Mouse (Mus musculus) G1E (cell line): ENCODE measurements around the gene Gm45623.

Experiments
- CTCF ChIP-seq: IDR thresholded peaks from 2 replicates; pipeline ENCODE4 v1.5.1; 2012; ENCODE audit warnings: low read depth, low read length, inconsistent platforms, mixed read lengths
- GATA1 ChIP-seq: IDR thresholded peaks from 2 replicates; pipeline ENCODE4 v1.6.1; 2012; ENCODE audit warnings: borderline replicate concordance, low read length, inconsistent platforms, mixed read lengths
- GATA2 ChIP-seq: IDR thresholded peaks from 2 replicates; pipeline ENCODE4 v1.6.1; 2012; ENCODE audit warnings: low read depth, low read length, inconsistent platforms, borderline replicate concordance
- POLR2AphosphoS5 ChIP-seq: IDR thresholded peaks from 2 replicates; pipeline ENCODE4 v1.6.1; 2012; ENCODE audit warnings: low read depth, low read length, inconsistent platforms; ENCODE audit not compliant: insufficient replicate concordance
- TAL1 ChIP-seq: conservative IDR thresholded peaks from 2 replicates; pipeline ENCODE4 v1.6.1; 2012; ENCODE audit warnings: low read depth, low read length, inconsistent platforms, mixed read lengths

DNA sequence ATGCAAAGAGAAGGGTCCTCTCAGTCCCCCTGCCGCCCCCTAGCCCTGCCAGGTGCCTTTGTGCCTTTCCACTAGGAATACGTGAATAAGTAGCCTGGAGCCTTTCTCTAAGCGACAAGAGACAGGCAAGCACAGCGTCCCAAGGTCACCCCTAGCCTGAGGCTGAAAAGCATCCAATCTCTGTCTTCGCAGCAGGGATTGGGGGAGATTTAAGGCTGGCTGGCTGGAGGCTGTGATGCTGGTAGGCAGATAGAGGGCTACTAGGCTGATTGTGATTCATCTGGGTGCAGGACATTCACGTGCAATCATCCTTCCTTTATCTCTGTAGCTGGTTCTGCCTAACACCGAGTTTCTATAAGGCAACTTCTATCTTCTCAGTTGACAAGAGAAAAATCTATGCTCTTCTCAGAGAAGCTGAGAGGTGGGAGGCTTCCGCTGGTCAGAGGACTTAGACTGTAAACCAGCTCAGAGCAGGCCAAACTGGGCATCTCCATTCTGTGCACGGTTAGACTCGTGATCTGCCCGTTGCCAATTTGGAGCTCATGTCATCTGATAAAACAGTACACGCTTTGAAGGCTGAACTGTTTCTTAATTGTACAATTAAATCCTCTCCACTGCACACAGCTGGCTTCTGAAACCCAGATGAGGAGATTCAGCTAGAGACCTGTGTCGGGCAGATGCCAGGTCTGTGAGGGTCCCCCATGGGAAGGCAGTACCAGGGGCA lies 27.3 kb upstream of the Gm45623 start:
- TF ChIP-seq CTCF (no peak), TAL1 (no peak), GATA2 (no peak), GATA1 (no peak), POLR2AphosphoS5 (no peak)
